Mouse (Mus musculus): ENCODE measurements around the gene Gli3. TPM values are rescaled to one million over a fixed set of nuclear protein-coding genes. Genes with fewer than 3 reads are reported as not detected.

The Gli3 gene
- polyA plus RNA-seq, 2 experiments = 0.21 to 0.44 TPM

GRCm38 (mm10) chr13:15446004-15446403 is 17.0 kb upstream of the Gli3 start:
- H3K9ac ChIP-seq (replicated peaks) = no peak overlapping the region
- WGBS (ENCODE audit: insufficient replicate concordance) = 68% methylated on average over 8 of the region's 8 CpGs
- no peaks in the 10 kb centered on the region for H3K9me3 ChIP-seq (ENCODE audit: control insufficient read depth, low read length)
- ATAC-seq (ENCODE audit: insufficient read depth) (no peak), DNase-seq (ENCODE audit: low read depth in 3 of 3, low spot score in 3 of 3) (no peak)
- H3K4me2 ChIP-seq (ENCODE audit: low read depth) = no peak overlapping the region
- TF ChIP-seq EP300 (IDR thresholded peaks at IDR 0.05; ENCODE audit: low read depth) = no peak
- TF ChIP-seq CTCF (IDR thresholded peaks at IDR 0.05; ENCODE audit: low read depth) = no peak
- H3K27ac ChIP-seq = no peak overlapping the region
- no peaks in the 10 kb centered on the region for H3K36me3 ChIP-seq (replicated peaks; ENCODE audit: control insufficient read depth, insufficient read depth, low read depth)
- H3K4me3 ChIP-seq (ENCODE audit: insufficient read depth in 1 of 2, low read depth in 2 of 2, low read length in 2 of 2) = no peak overlapping the region
- no peaks in the 10 kb centered on the region for H3K4me1 ChIP-seq (replicated peaks; ENCODE audit: control insufficient read depth in 2 of 2, insufficient read depth in 2 of 2, low read length in 1 of 2)
- no peaks in the 10 kb centered on the region for H3K27me3 ChIP-seq (ENCODE audit: control insufficient read depth, insufficient read depth, low read length)

GRCm38 (mm10) chr13:15446782-15447564 is 16.1 kb upstream of the Gli3 start:
- ATAC-seq (ENCODE audit: insufficient read depth) (no peak), DNase-seq (ENCODE audit: low read depth in 3 of 3, low spot score in 3 of 3) (no peak)
- no peak overlapping the region for H3K27ac ChIP-seq

GRCm38 (mm10) chr13:15450941-15451340 is 12.1 kb upstream of the Gli3 start:
- DNase-seq (ENCODE audit: low read depth in 3 of 3, low spot score in 3 of 3) (no peak), ATAC-seq (ENCODE audit: insufficient read depth) (no peak)
- H3K36me3 ChIP-seq (replicated peaks; ENCODE audit: control insufficient read depth, insufficient read depth, low read depth) = no peaks in the 10 kb centered on the region
- TF ChIP-seq CTCF (IDR thresholded peaks at IDR 0.05; ENCODE audit: low read depth) (no peak), EP300 (IDR thresholded peaks at IDR 0.05; ENCODE audit: low read depth) (no peak)
- no peak overlapping the region for H3K9ac ChIP-seq (replicated peaks)
- H3K4me2 ChIP-seq (ENCODE audit: low read depth) = no peak overlapping the region
- no peaks in the 10 kb centered on the region for H3K9me3 ChIP-seq (ENCODE audit: control insufficient read depth, low read length)
- H3K27ac ChIP-seq = no peak overlapping the region
- H3K27me3 ChIP-seq (ENCODE audit: control insufficient read depth, insufficient read depth, low read length) = no peaks in the 10 kb centered on the region
- no peaks in the 10 kb centered on the region for H3K4me1 ChIP-seq (replicated peaks; ENCODE audit: control insufficient read depth in 2 of 2, insufficient read depth in 2 of 2, low read length in 1 of 2)
- WGBS (ENCODE audit: insufficient replicate concordance) = 50% methylated on average over 2 of the region's 2 CpGs
- no peak overlapping the region for H3K4me3 ChIP-seq (ENCODE audit: insufficient read depth in 1 of 2, low read depth in 2 of 2, low read length in 2 of 2)

More at GRCm38 (mm10) chr13:15446782-15447564, 16.1 kb upstream of the Gli3 start:
- WGBS (ENCODE audit: insufficient replicate concordance) = 50% methylated on average over 7 of the region's 7 CpGs
- H3K9me3 ChIP-seq (ENCODE audit: control insufficient read depth, low read length) = no peaks in the 10 kb centered on the region
- TF ChIP-seq CTCF (IDR thresholded peaks at IDR 0.05; ENCODE audit: low read depth) = no peak
- TF ChIP-seq EP300 (IDR thresholded peaks at IDR 0.05; ENCODE audit: low read depth) = no peak
- H3K4me3 ChIP-seq (ENCODE audit: insufficient read depth in 1 of 2, low read depth in 2 of 2, low read length in 2 of 2) = no peak overlapping the region
- H3K4me1 ChIP-seq (replicated peaks; ENCODE audit: control insufficient read depth in 2 of 2, insufficient read depth in 2 of 2, low read length in 1 of 2) = no peaks in the 10 kb centered on the region
- no peak overlapping the region for H3K4me2 ChIP-seq (ENCODE audit: low read depth)
- no peaks in the 10 kb centered on the region for H3K36me3 ChIP-seq (replicated peaks; ENCODE audit: control insufficient read depth, insufficient read depth, low read depth)
- H3K27me3 ChIP-seq (ENCODE audit: control insufficient read depth, insufficient read depth, low read length) = no peaks in the 10 kb centered on the region
- no peak overlapping the region for H3K9ac ChIP-seq (replicated peaks)

GRCm38 (mm10) chr13:15457841-15458240 is 5.2 kb upstream of the Gli3 start:
- 59% methylated on average over 5 of the region's 5 CpGs for WGBS (ENCODE audit: insufficient replicate concordance)
- H3K36me3 ChIP-seq (replicated peaks; ENCODE audit: control insufficient read depth, insufficient read depth, low read depth) = no peaks in the 10 kb centered on the region
- TF ChIP-seq EP300 (IDR thresholded peaks at IDR 0.05; ENCODE audit: low read depth) = no peak
- no peak for TF ChIP-seq CTCF (IDR thresholded peaks at IDR 0.05; ENCODE audit: low read depth)

GRCm38 (mm10) chr13:15461926-15462325 is 1.1 kb upstream of the Gli3 start:
- Histone ChIP-seq H3K27me3 (ENCODE audit: control insufficient read depth, insufficient read depth, low read length) (peaks cover 42% of the 10 kb centered on the region), H3K4me3 (ENCODE audit: insufficient read depth in 1 of 2, low read depth in 2 of 2, low read length in 2 of 2) (no peak overlapping the region), H3K4me2 (ENCODE audit: low read depth) (no peak overlapping the region), H3K9me3 (ENCODE audit: control insufficient read depth, low read length) (no peaks in the 10 kb centered on the region), H3K36me3 (replicated peaks; ENCODE audit: control insufficient read depth, insufficient read depth, low read depth) (no peaks in the 10 kb centered on the region), H3K27ac (no peak overlapping the region), H3K9ac (replicated peaks) (no peak overlapping the region), H3K4me1 (replicated peaks; ENCODE audit: control insufficient read depth in 2 of 2, insufficient read depth in 2 of 2, low read length in 1 of 2) (no peaks in the 10 kb centered on the region)
- DNase-seq (ENCODE audit: low read depth in 3 of 3, low spot score in 3 of 3) (no peak), ATAC-seq (ENCODE audit: insufficient read depth) (no peak)
- no peak for TF ChIP-seq CTCF (IDR thresholded peaks at IDR 0.05; ENCODE audit: low read depth)
- WGBS (ENCODE audit: insufficient replicate concordance) = 37% methylated on average over 7 of the region's 7 CpGs

More at GRCm38 (mm10) chr13:15457841-15458240, 5.2 kb upstream of the Gli3 start:
- Histone ChIP-seq H3K4me3 (ENCODE audit: insufficient read depth in 1 of 2, low read depth in 2 of 2, low read length in 2 of 2) (no peak overlapping the region), H3K9ac (replicated peaks) (no peak overlapping the region), H3K9me3 (ENCODE audit: control insufficient read depth, low read length) (no peaks in the 10 kb centered on the region), H3K4me1 (replicated peaks; ENCODE audit: control insufficient read depth in 2 of 2, insufficient read depth in 2 of 2, low read length in 1 of 2) (no peaks in the 10 kb centered on the region), H3K27ac (no peak overlapping the region), H3K4me2 (ENCODE audit: low read depth) (no peak overlapping the region), H3K27me3 (ENCODE audit: control insufficient read depth, insufficient read depth, low read length) (peaks cover 12% of the 10 kb centered on the region)
- DNase-seq (ENCODE audit: low read depth in 3 of 3, low spot score in 3 of 3) = no peak
- ATAC-seq (ENCODE audit: insufficient read depth) = no peak

Measured in liver, embryonic 14.5 days (tissue).